Mouse (Mus musculus) embryonic facial prominence, embryonic 11.5 days (tissue): ENCODE measurements around the gene Ttc9c. TPM values are rescaled to one million over a fixed set of nuclear protein-coding genes. Genes with fewer than 3 reads are reported as not detected.

Source experiments
- ATAC-seq: fragments of 200-750 bp; cut with Nextera tagmentation; replicated peaks from 2 replicates; pipeline ENCODE4 v1.8.0; 2017; ENCODE audit warnings: low read depth; ENCODE audit not compliant: insufficient number of reproducible peaks, low FRiP score, low TSS enrichment
- DNase-seq: peaks from one replicate; pipeline ENCODE4 v3.0.0-alpha.2; 2015; ENCODE audit warnings: low spot score
- H3K27ac ChIP-seq: fragments of 300-500 bp; sonication (generic); replicated peaks from 2 replicates; pipeline ENCODE4 v1.5.1; 2014; ENCODE audit warnings: mild to moderate bottlenecking, low read depth, low read length, control low read depth
- H3K27me3 ChIP-seq: fragments of 300-500 bp; sonication (generic); 2 replicates; pipeline ENCODE4 v1.6.1; 2014; ENCODE audit warnings: mild to moderate bottlenecking, low read length, moderate library complexity, mixed read lengths; ENCODE audit not compliant: control insufficient read depth, insufficient read depth
- H3K36me3 ChIP-seq: fragments of 300-500 bp; sonication (generic); replicated peaks from 2 replicates; pipeline ENCODE4 v1.6.1; 2014; ENCODE audit warnings: low read depth, mild to moderate bottlenecking, low read length, moderate library complexity, mixed read lengths; ENCODE audit not compliant: control insufficient read depth, insufficient read depth
- H3K4me1 ChIP-seq: fragments of 300-500 bp; sonication (generic); 2 replicates; pipeline ENCODE4 v1.6.1; 2014; ENCODE audit warnings: low read length, mixed read lengths; ENCODE audit not compliant: control insufficient read depth, insufficient read depth
- H3K4me2 ChIP-seq: fragments of 300-500 bp; sonication (generic); 2 replicates; pipeline ENCODE4 v1.6.1; 2014; ENCODE audit warnings: low read depth, mild to moderate bottlenecking, control low read depth, low read length, moderate library complexity
- H3K4me3 ChIP-seq: fragments of 300-500 bp; sonication (generic); 2 replicates; pipeline ENCODE4 v1.5.1; 2014; ENCODE audit warnings: low read depth, low read length, control low read depth
- H3K9ac ChIP-seq: fragments of 300-500 bp; sonication (generic); replicated peaks from 2 replicates; pipeline ENCODE4 v1.6.1; 2014; ENCODE audit warnings: mild to moderate bottlenecking, control low read depth, low read length
- H3K9me3 ChIP-seq: fragments of 300-500 bp; sonication (generic); replicated peaks from 2 replicates; pipeline ENCODE4 v1.6.1; 2016; ENCODE audit warnings: mild to moderate bottlenecking, low read length, inconsistent platforms, mixed read lengths; ENCODE audit not compliant: control insufficient read depth
- WGBS: fragments of 180-500 bp; shearing (Covaris S2); extraction: QIAGEN DNeasy Blood & Tissue Kit; methylation state at CpG from one replicate; pipeline ENCODE4 v1.1.7; 2014; 5-methylcytosine and 5-hydroxymethylcytosine counted together
- polyA plus RNA-seq: library from polyadenylated mRNA; unstranded; fragments of >200 nt; fragmentation: Nextera tagmentation; extraction: Ambion mirVana; gene quantifications from 2 replicates; pipeline ENCODE4 v1.2.1, GENCODE M21; 2014

Ttc9c gene
- polyA plus RNA-seq, 1 experiment from 2014 or later: 68.7 TPM

GRCm38 (mm10) chr19:8850402-8850901, 31.3 kb upstream of the Ttc9c start, which contains the start of gene Lrrn4cl:
Lrrn4cl (plus strand) TSS chr19:8850768.
- ATAC-seq (no peak), DNase-seq (peak; percentile 55)
- Histone ChIP-seq H3K9me3 (no peaks in the 10 kb centered on the region), H3K9ac (peak within 1 kb of the TSS; percentile 22; the same call in 1 of the 2 replicates), H3K4me2 (no peak within 1 kb of the TSS), H3K36me3 (no peaks in the 10 kb centered on the region), H3K27ac (0 out of 2 replicates have a peak within 1 kb of the TSS, but pooled peaks have one; percentile 8), H3K27me3 (no peaks in the 10 kb centered on the region), H3K4me1 (peaks cover 4% of the 10 kb centered on the region), H3K4me3 (no peak within 1 kb of the TSS)
- 16% methylated on average over 7 of the region's 7 CpGs for WGBS

GRCm38 (mm10) chr19:8848356-8848755, 29.2 kb upstream of the Ttc9c start:
- H3K4me1 ChIP-seq: peaks cover 4% of the 10 kb centered on the region
- H3K9me3 ChIP-seq: no peaks in the 10 kb centered on the region
- ATAC-seq: no peak
- no peak overlapping the region for H3K4me3 ChIP-seq
- no peak overlapping the region for H3K9ac ChIP-seq
- no peaks in the 10 kb centered on the region for H3K27me3 ChIP-seq
- no peak overlapping the region for H3K27ac ChIP-seq
- H3K4me2 ChIP-seq: no peak overlapping the region
- 72% methylated on average over 5 of the region's 5 CpGs for WGBS
- no peaks in the 10 kb centered on the region for H3K36me3 ChIP-seq
- no peak for DNase-seq

- Histone ChIP-seq H3K4me2 (no peak overlapping the region), H3K9me3 (no peaks in the 10 kb centered on the region), H3K36me3 (no peaks in the 10 kb centered on the region), H3K4me3 (no peak overlapping the region), H3K4me1 (0 out of 2 replicates have a peak, but pooled peaks cover 2% of the 10 kb centered on the region), H3K27ac (no peak overlapping the region), H3K27me3 (no peaks in the 10 kb centered on the region), H3K9ac (no peak overlapping the region)
- DNase-seq (peak; percentile 89), ATAC-seq (no peak)
- WGBS: 67% methylated on average over 5 of the region's 5 CpGs
These were observed 25.4 kb upstream of the Ttc9c start for GRCm38 (mm10) chr19:8844371-8845129.

GRCm38 (mm10) chr19:8842961-8843360, 23.8 kb upstream of the Ttc9c start:
- H3K9ac ChIP-seq: no peak overlapping the region
- no peak overlapping the region for H3K4me2 ChIP-seq
- H3K9me3 ChIP-seq: no peaks in the 10 kb centered on the region

GRCm38 (mm10) chr19:8841012-8841411, 21.9 kb upstream of the Ttc9c start:
- Histone ChIP-seq H3K9ac (no peak overlapping the region), H3K4me3 (no peak overlapping the region), H3K27ac (no peak overlapping the region), H3K4me2 (peak overlapping the region; percentile 62), H3K36me3 (no peaks in the 10 kb centered on the region), H3K27me3 (no peaks in the 10 kb centered on the region), H3K9me3 (no peaks in the 10 kb centered on the region), H3K4me1 (peaks cover 2% of the 10 kb centered on the region; the same call in 1 of the 2 replicates)
- no peak for ATAC-seq
- DNase-seq: no peak
- WGBS: 90% methylated on average over 7 of the region's 7 CpGs

More at GRCm38 (mm10) chr19:8842961-8843360, 23.8 kb upstream of the Ttc9c start:
- WGBS: 87% methylated on average over 6 of the region's 6 CpGs
- Histone ChIP-seq H3K27me3 (no peaks in the 10 kb centered on the region), H3K36me3 (no peaks in the 10 kb centered on the region), H3K4me1 (peaks cover 2% of the 10 kb centered on the region; the same call in 1 of the 2 replicates), H3K4me3 (no peak overlapping the region), H3K27ac (no peak overlapping the region)
- DNase-seq: no peak
- ATAC-seq: no peak

GRCm38 (mm10) chr19:8839908-8840791, 21.0 kb upstream of the Ttc9c start:
- 22% methylated on average over 29 of the region's 29 CpGs for WGBS
- H3K27me3 ChIP-seq: no peaks in the 10 kb centered on the region
- H3K9me3 ChIP-seq: no peaks in the 10 kb centered on the region
- no peak overlapping the region for H3K27ac ChIP-seq
- peak; percentile 68 for DNase-seq
- peak overlapping the region; percentile 62 for H3K4me2 ChIP-seq
- H3K9ac ChIP-seq: peak overlapping the region; percentile 52
- peaks cover 2% of the 10 kb centered on the region; the same call in 1 of the 2 replicates for H3K4me1 ChIP-seq
- no peaks in the 10 kb centered on the region for H3K36me3 ChIP-seq
- H3K4me3 ChIP-seq: peak overlapping the region; percentile 27
- ATAC-seq: peak; percentile 66; the same call in 1 of the 2 replicates

GRCm38 (mm10) chr19:8839103-8839907, 20.2 kb upstream of the Ttc9c start, which contains the start of gene Gng3:
Gng3 (minus strand) TSS chr19:8839194.
- Histone ChIP-seq H3K9ac (peak within 1 kb of the TSS; percentile 82), H3K36me3 (peaks cover 4% of the 10 kb centered on the region), H3K27ac (peak within 1 kb of the TSS; percentile 95), H3K4me1 (peaks cover 2% of the 10 kb centered on the region; the same call in 1 of the 2 replicates), H3K27me3 (no peaks in the 10 kb centered on the region), H3K4me3 (peak within 1 kb of the TSS; percentile 39), H3K9me3 (no peaks in the 10 kb centered on the region), H3K4me2 (peak within 1 kb of the TSS; percentile 79)
- 46% methylated on average over 11 of the region's 11 CpGs for WGBS
- DNase-seq (peak; percentile 63), ATAC-seq (peak; percentile 77)
